Mouse (Mus musculus) erythroid progenitor cell, adult 5-6 weeks (primary cell): ENCODE results near the gene BC035044. TPM values are rescaled to one million over a fixed set of nuclear protein-coding genes. Genes with fewer than 3 reads are reported as not detected.
"Not testable (repeated sequence)": the region's sequence is repeated elsewhere in the genome, so short reads cannot be mapped to it uniquely, and the experiment has no call there.

ENCODE experiments used
- ATAC-seq: replicated peaks from 2 replicates; pipeline ENCODE4 v1.8.0; 2016; ENCODE audit warnings: moderate number of reproducible peaks, mild to moderate bottlenecking, moderate TSS enrichment, inconsistent platforms; ENCODE audit not compliant: poor library complexity, low FRiP score, severe bottlenecking
- total RNA-seq, 2 experiments: library from RNA; stranded (forward) in 1 of 2; stranded (reverse) in 1 of 2; fragments of 150-400 nt in 1 of 2; fragments of 186-747, 209-891 nt in 1 of 2; gene quantifications; 2 replicates each; pipeline versions ENCODE4 v1.2.3 to v1.2.4; 2015 to 2017; ENCODE audit warnings: low replicate concordance in 2 of 2

The BC035044 gene
- total RNA-seq, 2 experiments from 2014 or later = 19.9 to 21.4 TPM

- ATAC-seq = no peak
Measured at GRCm38 (mm10) chr6:128836955-128837334, 54.0 kb downstream of the BC035044 start.

DNA sequence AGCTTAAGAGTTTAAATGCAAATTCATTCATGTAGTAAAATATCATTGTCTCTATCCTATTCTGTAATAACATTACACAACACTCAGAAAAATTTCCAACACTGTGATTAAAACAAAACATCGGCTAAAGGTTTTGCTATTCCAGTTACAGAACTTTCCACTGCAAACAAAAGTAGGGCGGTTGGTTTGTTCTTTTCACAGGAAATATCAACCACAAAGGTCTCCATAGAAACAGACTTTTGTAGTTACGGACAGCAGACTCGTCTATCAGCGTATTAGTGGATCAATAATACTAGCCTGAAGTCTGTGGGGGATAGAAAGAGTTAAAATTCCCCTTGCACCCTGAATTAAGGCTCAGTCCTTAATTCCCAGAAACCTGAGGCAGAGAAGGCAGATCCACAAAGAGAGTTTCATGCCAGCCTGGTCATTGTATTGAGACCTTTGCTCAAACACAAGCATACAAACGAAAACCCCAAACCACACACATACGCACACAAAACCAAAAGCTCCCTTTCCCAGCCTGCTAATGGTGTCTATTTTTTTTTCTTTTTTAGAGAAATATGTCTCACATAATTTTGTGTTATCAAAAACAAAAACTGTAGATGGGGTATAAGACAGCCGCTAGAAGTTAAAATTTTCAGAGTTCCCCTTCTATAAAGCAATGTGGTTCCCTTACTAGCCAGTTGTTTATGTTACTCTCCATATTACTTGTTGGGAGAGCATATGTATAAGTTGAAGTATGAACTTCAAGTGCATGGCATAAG, 54.6 kb downstream of the BC035044 start:
- ATAC-seq = no peak

- no peak for ATAC-seq
Measured at GRCm38 (mm10) chr6:128835571-128835970, 55.4 kb downstream of the BC035044 start.

DNA sequence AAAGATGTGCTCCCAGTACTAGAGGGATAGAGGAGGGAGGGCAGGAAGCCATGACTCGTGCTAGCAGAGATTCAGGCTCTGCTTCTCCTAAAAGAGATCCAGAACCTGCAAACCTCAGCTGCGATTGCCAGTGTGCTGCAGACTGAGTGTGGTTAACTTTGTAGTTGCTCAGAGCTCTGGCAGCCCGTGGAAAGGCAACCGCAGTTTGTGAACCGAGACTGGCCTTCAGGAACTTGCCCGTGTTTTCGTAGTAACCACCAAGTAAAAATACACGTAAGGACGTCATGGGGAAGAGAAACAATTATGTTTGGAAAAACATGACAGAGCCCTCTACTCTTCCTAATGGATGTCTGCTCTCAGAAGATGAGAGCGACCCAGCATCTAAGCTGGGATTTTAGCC, 57.9 kb downstream of the BC035044 start:
- no peak for ATAC-seq

GRCm38 (mm10) chr6:128829837-128830236, 61.1 kb downstream of the BC035044 start:
- ATAC-seq = no peak

DNA sequence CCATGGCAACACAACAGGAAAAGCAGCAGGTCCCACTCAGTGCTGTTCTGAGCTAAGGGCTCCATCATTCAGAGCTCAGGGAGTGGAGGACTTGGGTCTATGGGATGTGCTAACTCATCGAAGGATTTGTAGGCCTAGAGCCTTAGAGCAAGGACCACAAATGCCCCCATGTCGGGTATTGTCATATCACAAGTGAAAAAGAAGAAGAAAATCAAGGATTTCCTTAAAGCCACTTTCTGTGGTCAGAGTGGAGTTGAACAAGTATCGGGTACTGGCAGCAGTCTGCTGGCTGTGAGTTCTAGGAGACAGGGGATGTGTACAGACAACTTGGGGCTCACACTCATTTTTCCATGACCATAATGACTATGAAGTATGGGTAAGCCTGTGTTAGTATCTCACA, 64.1 kb downstream of the BC035044 start:
- no peak for ATAC-seq

DNA sequence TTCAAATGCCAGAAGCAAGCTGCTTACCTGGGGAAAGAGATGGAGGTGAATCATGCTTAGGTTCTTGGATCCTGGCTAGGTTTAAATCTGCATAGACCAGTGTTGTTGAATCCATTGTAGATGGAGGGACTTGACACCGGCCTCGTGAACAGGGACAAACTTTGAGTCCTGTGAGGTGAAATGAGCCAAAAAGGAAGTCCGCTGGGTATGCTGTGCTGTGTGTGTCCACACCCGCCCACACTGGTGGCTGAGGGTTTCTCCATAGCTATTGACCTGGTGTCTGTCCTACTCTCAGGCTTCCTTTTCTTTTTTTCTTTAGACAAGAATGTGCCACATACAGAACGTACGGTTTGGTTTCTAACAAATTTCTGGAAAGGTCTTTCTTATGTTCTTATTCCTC, 64.8 kb downstream of the BC035044 start, which contains the start of the genes Gm44511 and Klrb1b:
TSS of gene Gm44511 (minus strand) at position 184 of the 400 bp plus-strand sequence.
TSS of gene Klrb1b (minus strand) at position 200 of the 400 bp plus-strand sequence.
- no peak for ATAC-seq

GRCm38 (mm10) chr6:128818083-128818802, 72.7 kb downstream of the BC035044 start:
- ATAC-seq = no peak

GRCm38 (mm10) chr6:128808532-128808931, 82.4 kb downstream of the BC035044 start:
- ATAC-seq = no peak

- no peak for ATAC-seq
Measured at GRCm38 (mm10) chr6:128807021-128807420, 83.9 kb downstream of the BC035044 start.

DNA sequence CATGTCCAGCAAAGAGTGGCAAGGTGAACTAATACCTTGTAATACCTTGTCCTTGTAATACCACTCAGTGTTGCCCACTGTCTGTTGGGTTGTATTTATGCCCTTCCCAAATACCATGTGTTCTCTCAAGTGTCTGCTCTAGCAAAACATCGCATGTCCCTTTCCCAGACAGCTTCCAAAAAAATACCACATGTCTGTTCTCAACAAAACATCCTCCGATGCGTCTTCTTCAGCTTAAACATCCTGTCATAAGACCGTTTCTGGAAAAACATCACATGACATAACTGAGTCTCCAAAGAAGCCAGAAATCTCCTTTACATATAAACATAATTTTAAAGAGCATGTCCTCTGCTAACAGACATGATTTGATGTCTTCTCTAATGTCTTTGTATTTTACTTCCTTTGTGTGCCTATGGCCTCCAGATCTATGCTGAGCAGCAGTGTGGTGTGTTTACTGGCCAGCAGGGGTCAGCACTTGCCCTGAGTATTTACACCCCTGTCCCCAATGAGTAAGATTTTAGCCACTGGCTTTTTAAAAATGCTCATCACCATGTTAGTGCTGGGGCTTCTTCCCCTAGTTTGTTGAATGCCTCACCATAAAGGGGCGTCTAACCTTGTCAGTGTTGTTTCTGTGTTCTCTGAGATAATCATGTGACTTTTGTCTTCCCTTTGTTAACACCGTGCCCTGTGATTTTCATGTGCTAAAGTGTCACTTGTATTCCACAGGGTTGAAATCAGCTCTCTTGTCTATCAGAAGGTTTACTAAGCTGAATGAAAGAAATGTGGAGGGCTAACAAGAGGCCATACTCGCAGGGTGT, 85.9 kb downstream of the BC035044 start:
- peak; percentile 63; the same call in 1 of the 2 replicates for ATAC-seq

- peak; percentile 71 for ATAC-seq
Measured at GRCm38 (mm10) chr6:128802999-128803857, 87.7 kb downstream of the BC035044 start.

DNA sequence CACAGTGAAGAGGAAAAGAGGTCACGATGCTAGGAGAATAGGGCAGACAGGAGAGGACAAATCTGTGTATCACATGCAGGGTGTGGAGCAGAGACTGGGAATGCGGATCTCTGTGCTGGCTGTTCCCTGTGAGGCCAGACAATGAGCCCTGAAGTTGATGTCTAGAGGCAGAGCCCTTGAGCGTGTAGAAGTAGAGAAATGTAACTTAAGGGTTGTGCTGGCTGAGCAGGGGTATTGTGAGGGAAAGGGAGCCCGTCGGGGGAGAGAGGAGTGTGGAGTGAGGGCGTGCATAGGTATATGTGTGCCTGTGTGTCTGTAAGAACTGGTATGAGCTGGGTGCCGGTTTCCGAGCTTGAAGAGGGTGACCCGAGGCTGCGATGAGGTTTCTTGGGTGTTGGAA, 88.4 kb downstream of the BC035044 start:
- ATAC-seq = peak; percentile 3; the same call in 1 of the 2 replicates

DNA sequence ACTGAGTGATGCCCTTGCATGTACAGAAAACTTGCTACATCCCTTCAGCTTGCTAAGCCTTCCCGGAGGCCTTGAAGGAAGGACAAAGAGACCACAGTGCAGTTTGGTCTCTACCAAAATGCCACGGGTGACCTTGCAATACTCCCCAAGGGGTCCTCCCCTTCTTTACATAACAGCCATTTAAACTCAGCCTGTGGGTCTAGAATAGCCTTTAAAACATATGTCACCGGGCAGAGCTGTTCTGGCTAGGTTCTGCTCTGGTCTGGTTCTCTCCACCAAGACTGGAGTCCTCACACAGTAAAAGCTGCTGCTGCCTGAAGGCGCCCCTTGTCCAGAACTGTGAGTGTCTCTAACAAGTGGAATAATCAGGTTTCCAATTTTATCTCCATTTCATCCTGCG, 90.2 kb downstream of the BC035044 start:
- ATAC-seq = not testable (repeated sequence)

DNA sequence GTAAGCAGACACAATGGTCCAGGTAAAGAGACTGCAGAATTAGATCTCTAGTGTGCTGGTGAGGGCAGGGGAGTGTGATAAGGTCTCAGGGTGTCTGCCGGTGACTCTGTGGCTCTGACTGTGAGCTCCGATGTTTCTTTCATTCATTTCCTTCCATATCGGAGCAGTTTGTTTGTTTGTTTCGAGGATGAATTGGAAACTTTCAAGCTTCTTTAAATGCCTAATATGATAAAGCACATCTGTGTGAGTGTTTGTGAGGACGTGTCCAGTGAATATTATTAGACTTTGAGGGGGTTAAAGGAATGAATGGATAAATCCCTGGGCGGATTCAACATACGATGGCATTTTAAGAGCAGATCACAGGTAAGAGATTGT, 91.0 kb downstream of the BC035044 start:
- no peak for ATAC-seq

GRCm38 (mm10) chr6:128799144-128799895, 91.6 kb downstream of the BC035044 start:
- ATAC-seq = peak; percentile 83
